Mouse (Mus musculus) bone marrow macrophage, adult 2 months (primary cell): ENCODE measurements around the gene Ralgds.

ENCODE experiments used
- CTCF ChIP-seq: IDR thresholded peaks from 2 replicates; pipeline ENCODE4 v1.5.1; 2012; ENCODE audit warnings: low read depth, mild to moderate bottlenecking, low read length, moderate library complexity
- POLR2A ChIP-seq: IDR thresholded peaks from 2 replicates; pipeline ENCODE4 v1.6.1; 2012; ENCODE audit warnings: mild to moderate bottlenecking, low read depth, low read length, borderline replicate concordance

DNA sequence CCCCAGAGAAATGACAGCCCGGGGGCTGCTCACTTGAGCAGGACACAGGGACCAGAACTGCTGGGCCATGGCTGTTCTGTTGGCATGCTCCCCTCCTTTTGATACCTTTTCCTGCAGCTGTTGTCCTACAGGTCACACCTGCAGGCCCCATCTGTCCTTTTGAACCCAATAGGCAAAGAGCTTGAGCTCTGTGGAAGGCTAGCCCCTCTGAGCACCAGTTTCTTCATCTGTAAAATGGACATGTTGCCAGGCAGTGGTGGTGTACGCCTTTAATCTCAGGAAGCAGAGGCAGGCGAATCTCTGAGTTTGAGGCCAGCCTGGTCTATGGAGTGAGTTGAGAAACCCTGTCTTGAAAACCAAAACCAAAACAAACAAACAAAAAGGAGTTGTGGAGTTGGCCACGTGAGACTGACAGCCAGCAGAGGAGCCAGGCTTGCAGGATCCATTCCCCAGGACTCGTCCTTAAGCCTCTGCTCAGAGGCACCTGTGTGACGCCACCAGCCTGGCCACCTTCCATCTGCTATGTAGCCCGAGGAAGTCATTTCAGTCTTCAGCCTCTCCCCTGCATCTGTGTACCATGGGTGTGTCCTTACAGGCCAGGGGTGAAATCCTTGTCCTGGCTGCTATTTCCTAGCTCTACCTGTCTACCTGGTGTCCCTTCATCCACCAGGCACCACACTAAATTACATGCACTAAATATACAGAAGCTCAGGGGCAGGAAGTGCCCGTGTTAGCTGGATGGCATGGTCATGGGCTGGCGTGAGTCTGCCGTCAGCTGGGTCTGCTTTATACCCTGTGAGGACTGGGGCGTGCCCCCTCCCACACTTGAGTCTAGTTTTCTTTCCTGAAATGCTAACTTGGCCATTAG lies 24.1 kb downstream of the Ralgds start:
- TF ChIP-seq CTCF (no peak), POLR2A (no peak)
